Mouse (Mus musculus): ENCODE data around the gene Sorcs2. TPM values are rescaled to one million over a fixed set of nuclear protein-coding genes. Genes with fewer than 3 reads are reported as not detected.

The Sorcs2 gene
- total RNA-seq, 2 experiments from 2014 or later, result 15.6 to 16.0 TPM

- DNase-seq, result no peak
Observed at GRCm38 (mm10) chr5:36228405-36229370, 169.3 kb downstream of the Sorcs2 start.

DNA sequence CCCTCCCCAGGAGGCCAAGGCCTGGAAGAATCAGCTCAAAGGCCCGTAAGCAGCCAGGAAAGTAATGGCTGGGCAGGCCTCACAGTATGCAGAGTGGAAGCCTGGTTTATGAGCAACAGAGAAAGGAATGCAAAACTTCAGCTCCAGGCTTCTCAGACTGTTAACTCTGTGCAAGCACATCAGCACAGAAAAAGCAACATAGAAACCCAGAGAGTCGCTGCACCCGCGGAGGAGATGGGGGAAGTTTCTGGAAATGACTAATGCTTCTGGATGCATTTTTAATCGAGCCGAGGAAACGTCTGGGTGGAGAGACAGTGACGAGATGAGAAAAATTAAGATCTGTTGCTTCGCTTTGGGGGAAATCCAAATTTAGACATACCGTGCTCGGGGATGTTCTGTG lies 171.6 kb downstream of the Sorcs2 start:
- no peak for DNase-seq

GRCm38 (mm10) chr5:36225855-36226254 lies 172.1 kb downstream of the Sorcs2 start:
- DNase-seq, result no peak

- peak; percentile 76 for DNase-seq
Observed at GRCm38 (mm10) chr5:36223787-36224186, 174.2 kb downstream of the Sorcs2 start.

- DNase-seq, result no peak
Observed at GRCm38 (mm10) chr5:36220626-36221025, 177.3 kb downstream of the Sorcs2 start.

GRCm38 (mm10) chr5:36220105-36220504 lies 177.8 kb downstream of the Sorcs2 start:
- no peak for DNase-seq

DNA sequence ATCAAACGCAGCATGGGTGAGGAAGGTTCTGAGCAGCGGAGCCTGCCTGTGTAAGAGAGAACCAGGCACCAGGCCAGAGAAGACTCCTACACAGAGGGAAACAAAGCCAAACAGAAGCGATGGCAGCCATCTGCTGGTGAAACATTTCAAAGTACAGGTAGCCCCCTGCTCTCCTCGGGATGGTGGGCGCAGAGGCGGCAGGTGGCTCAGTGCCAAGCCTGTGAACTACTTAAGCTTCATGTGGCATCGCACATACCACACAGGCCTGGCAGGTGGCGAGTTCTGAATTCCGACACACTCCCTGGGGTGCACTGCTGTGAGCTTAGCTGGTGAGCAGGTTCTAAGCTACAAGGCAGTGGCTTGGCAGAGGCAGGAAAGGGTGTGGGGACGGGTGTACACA lies 184.6 kb downstream of the Sorcs2 start:
- DNase-seq, result no peak

DNA sequence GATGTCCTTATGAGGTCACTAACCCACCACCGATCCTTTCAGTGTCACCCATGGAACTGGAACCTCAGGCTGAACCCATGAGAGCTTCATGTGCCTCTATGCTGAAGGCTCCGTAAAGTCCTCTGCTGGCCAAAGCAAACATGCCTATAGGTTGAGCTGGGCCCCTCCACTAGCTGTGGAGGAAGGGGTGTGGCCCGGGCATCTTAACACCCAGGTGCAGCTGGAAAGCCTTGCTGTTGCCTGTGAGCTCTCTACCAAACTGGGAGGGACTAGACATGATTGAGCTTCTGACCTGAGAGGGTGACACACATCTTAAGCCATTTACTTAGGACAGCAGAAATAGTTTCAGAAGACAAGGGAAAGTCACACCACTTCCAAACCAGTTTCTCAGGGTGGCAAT lies 189.1 kb downstream of the Sorcs2 start:
- DNase-seq, result no peak

DNA sequence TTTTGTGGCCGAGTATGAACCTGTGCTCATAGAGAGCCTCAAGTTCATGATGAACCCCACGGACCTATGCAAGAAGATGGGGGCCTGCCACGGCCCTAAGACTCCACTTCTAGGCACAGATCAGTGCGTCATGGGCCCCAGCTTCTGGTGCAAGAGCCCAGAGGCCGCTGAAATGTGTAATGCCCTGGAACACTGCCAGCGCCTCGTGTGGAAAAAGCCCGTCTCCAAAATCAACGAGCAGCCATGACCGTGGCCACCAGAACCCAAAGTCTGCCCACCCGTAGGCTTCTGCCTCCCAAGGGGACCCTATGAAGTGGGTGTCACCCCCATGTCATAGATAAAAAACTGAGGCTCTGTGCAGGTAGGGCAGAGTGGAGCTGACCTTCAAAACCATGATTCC lies 192.5 kb downstream of the Sorcs2 start:
- DNase-seq, result no peak

DNA sequence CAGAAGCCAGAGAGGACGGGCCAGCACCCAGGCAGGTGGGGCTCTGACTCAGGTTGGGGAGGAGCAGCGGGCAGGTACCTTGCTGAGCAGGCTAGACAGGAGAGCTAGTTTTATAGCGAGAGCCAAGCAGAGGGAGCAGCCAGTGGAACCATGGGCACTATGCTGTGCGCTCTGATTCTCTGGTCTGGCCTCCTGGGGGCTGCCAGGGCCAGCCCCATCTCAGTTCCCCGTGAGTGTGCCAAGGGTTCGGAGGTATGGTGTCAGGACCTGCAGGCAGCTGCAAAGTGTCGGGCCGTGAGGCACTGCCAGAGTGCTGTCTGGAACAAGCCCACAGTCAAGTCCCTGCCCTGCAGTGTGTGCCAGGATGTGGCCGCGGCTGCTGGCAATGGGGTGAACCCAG lies 194.0 kb downstream of the Sorcs2 start, which contains the start of gene Psapl1:
Psapl1 (plus strand) TSS at position 106 of the 400 bp plus-strand sequence.
- DNase-seq, result no peak

- DNase-seq, result no peak
Observed at GRCm38 (mm10) chr5:36203421-36203820, 194.5 kb downstream of the Sorcs2 start.

DNA sequence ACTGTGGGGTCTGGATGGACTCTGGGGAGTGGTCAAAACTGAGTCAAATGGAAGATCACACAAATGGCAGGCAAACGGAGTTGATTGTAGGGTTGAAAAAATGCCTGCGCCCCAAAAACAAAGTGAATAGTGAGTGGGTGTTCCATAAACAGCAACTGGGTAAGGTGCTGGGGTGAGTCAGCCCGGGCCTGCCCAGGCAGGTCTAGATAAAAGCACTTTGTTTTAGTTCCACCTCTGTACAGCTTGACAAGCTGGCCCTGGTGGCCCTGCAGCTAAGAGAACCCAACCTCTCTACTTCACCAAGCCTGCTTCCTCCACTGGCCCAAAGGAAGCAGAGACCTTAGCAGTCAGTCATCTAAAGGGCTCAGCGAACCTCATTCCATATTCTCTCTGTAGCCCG lies 195.2 kb downstream of the Sorcs2 start:
- no peak for DNase-seq

- no peak for DNase-seq
Observed at GRCm38 (mm10) chr5:36199519-36199918, 198.4 kb downstream of the Sorcs2 start.

- DNase-seq, result no peak
Observed at GRCm38 (mm10) chr5:36195436-36195835, 202.5 kb downstream of the Sorcs2 start.

DNA sequence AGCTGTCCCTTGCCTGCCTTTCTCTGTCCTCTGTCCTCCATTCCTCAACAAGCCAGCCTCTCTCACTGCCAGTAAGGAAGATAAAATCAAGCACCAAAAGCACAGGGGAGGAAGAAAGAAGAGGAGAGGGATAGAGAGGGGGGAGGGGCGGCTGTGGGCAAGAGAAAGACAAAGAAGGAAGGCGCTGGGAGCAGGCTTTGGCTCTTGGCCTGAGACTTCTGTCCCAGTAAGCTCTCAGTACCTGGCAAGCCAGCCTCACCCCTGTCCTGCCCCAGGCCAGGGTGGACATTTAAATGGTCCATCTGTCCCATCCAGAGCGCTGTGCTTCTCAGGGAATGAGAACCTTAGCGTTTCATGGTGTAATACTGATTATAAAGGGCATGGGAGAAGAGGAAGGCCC lies 203.3 kb downstream of the Sorcs2 start:
- DNase-seq, result no peak

DNA sequence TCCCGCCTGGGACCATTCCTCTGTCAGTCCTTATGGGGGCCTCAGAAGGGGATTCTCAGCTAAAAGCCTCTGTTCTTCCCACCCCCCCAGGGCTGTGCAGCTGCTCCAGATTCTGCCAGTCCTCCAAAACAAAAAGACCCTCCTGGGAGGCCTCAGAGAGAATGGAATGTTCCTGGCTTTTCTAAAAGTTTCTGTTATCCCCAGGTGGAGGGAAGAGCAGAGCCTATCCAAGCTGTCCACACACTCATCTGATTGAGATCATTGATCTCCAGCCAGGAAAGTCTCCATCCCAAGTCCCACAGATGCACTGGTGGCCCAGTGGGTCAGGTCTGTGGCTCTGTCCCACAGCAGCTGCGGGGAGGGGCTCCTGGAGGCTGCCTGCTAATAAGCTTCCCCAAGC lies 205.3 kb downstream of the Sorcs2 start:
- DNase-seq, result no peak

GRCm38 (mm10) chr5:36191876-36192275 lies 206.1 kb downstream of the Sorcs2 start:
- DNase-seq, result no peak

GRCm38 (mm10) chr5:36191285-36191684 lies 206.7 kb downstream of the Sorcs2 start:
- no peak for DNase-seq

DNA sequence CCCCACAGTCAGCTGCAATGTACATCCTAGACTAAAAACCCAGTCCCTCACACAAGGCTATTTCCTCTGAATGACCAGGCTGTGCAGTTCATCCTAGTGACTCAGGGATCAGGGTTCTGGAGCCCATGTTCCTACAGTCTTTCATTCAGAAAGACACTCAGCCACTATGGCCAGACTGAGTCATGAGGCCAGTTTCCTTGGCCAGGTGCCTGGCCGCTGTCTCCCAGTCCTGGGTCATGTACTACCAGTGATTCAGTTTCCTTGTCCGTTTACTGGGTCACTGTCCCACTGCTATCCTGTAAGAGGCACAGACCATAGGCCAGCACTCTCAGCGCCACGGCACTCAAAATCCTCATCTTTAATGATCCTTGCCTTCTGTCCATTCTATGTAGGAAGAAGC lies 209.6 kb downstream of the Sorcs2 start:
- peak; percentile 66 for DNase-seq

DNA sequence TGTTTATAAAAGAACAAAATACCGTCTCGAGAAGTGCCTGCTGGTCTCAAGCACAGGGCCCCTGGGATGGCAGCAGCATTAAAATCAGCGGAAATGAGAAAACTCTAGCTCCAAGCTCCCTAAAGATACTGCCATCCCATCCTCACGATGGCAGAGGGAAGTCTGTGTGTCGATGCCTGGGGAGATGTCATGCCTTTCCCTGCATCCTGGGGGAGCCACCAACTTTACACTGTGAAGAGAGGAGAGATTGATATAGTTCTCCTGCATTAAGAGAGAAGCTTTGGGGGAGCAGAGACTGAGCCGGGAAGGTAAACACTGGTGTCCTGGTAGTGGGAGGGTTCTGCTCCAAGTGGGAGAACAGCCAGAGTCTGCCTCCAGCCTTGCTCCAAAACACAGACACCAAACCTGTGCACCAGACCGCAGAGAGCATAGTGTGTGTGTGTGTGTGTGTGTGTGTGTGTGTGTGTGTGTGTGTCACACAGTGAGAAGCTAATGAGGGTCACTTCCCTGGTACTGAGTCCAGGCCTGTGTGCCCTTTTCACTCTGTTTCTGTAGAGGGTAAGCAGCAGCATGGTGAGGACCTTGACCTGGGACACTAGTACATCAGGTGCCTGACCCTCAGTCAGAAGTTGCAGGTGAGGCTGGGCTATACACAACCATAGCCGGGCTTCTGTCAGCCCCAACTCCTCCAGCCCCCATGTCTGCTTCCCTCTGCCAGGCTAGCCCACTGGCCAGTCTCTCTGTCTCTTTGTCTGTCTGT lies 211.5 kb downstream of the Sorcs2 start:
- DNase-seq, result no peak

- DNase-seq, result no peak
Observed at GRCm38 (mm10) chr5:36182326-36182725, 215.6 kb downstream of the Sorcs2 start.

DNA sequence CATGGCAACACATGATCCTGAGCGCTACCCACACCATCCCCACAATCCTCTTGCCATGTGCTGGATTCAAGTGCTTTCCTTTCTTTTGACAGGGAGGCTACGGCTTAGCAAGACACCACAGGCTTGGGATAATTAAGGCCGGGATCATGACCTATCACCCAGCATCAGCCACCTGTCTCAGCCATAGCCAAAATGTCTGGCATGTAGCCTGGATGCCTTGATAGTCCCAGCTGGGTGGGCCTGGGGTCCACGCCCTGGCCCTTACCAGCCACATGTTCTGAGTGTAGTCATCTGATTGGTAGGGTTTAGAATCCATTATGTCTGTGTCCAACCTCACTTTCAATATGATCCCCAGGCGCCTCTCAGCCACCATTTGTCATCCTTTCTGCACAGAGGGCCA lies 218.2 kb downstream of the Sorcs2 start:
- no peak for DNase-seq

DNA sequence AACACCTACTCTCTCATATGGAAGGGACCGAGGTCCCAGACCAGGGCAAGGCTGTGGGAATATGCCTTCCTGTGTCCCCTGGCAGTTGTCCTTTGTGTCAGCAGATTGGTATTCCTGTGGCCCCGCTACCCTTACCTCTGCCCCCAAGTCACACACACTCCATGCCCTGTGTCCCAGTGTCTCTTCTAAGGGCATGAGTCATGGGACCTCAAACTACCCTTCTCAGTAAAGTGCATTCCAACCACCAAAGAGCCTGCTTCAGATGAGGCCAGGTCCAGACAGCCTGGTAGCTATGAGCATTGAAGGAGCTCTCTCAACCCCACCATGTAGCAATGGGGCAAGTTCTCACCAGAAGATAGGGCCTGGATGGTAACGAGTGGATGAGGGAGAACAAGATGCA lies 219.2 kb downstream of the Sorcs2 start:
- DNase-seq, result no peak

Data from gastrocnemius, postnatal 10 days (tissue).